In genomic region chr4:147963623-147964022, GRCm38 (mm10) we compare ENCODE assay signal across 36 mouse cellular contexts. TPM values are rescaled to one million over a fixed set of nuclear protein-coding genes. Genes with fewer than 3 reads are reported as not detected.
DNase-seq lines count a peak whose midpoint lies in the region; ATAC-seq and TF ChIP-seq lines count a peak whose summit lies in the region.
"Had no signal": no experiment of that assay in that cellular context is flagged by ENCODE, and none has a peak within 500 bp of the region (broad histone marks: within the 10 kb centered on the region; RNA-seq: fewer than 3 reads in every experiment).

No protein-coding gene starts in this region.

- no peak for TF ChIP-seq CTCF in heart, adult 2 months (IDR thresholded peaks at IDR 0.05)
- TF ChIP-seq CTCF in heart, postnatal 0 days (IDR thresholded peaks at IDR 0.05; ENCODE audit: low read depth), result no peak

- no peaks in the 10 kb centered on the region for H3K36me3 ChIP-seq in heart, adult 2 months (ENCODE audit: control insufficient read depth, insufficient read depth, low read length)
- H3K36me3 ChIP-seq in heart, embryonic 12.5 days, result no peaks in the 10 kb centered on the region
- H3K36me3 ChIP-seq in heart, postnatal 0 days (replicated peaks; ENCODE audit: control insufficient read depth, insufficient read depth, low read length), result no peaks in the 10 kb centered on the region
- H3K36me3 ChIP-seq in forebrain, embryonic 13.5 days (ENCODE audit: poor library complexity, severe bottlenecking), result no peaks in the 10 kb centered on the region
- H3K36me3 ChIP-seq in midbrain, embryonic 11.5 days (ENCODE audit: control insufficient read depth, insufficient read depth, low read length), result no peaks in the 10 kb centered on the region
- H3K36me3 ChIP-seq: embryonic facial prominence, embryonic 13.5 days; forebrain, embryonic 10.5 days; liver, embryonic 13.5 days; midbrain, embryonic 13.5 days had no signal

- H3K9me3 ChIP-seq in heart, embryonic 12.5 days (replicated peaks), result no peaks in the 10 kb centered on the region
- no peaks in the 10 kb centered on the region for H3K9me3 ChIP-seq in heart, postnatal 0 days (replicated peaks; ENCODE audit: control insufficient read depth, low read length)
- no peaks in the 10 kb centered on the region for H3K9me3 ChIP-seq in forebrain, embryonic 13.5 days (replicated peaks)
- no peaks in the 10 kb centered on the region for H3K9me3 ChIP-seq in midbrain, embryonic 11.5 days (ENCODE audit: control insufficient read depth, low read length)
- H3K9me3 ChIP-seq: embryonic facial prominence, embryonic 13.5 days; forebrain, embryonic 10.5 days; liver, embryonic 13.5 days; megakaryocyte, embryonic 14.5 days; midbrain, embryonic 13.5 days had no signal

- no peaks in the 10 kb centered on the region for H3K79me2 ChIP-seq in heart, adult 2 months (replicated peaks; ENCODE audit: control insufficient read depth, insufficient read depth, low read length)

- peak; percentile 66 for ATAC-seq in heart, embryonic 12.5 days (ENCODE audit: insufficient number of reproducible peaks, low FRiP score)
- peak; percentile 64 for ATAC-seq in heart, postnatal 0 days (ENCODE audit: insufficient read depth, low read depth)
- ATAC-seq in forebrain, embryonic 13.5 days, result no peak
- ATAC-seq in midbrain, embryonic 11.5 days (ENCODE audit: low FRiP score), result no peak
- ATAC-seq: forebrain, embryonic 16.5 days; hindbrain, embryonic 16.5 days; lung, postnatal 0 days; midbrain, embryonic 13.5 days had no signal

- peak; percentile 80 for TF ChIP-seq EP300 in heart, adult 2 months (IDR thresholded peaks at IDR 0.05; ENCODE audit: insufficient read depth, low read depth, low read length)
- TF ChIP-seq EP300 in heart, postnatal 0 days (IDR thresholded peaks at IDR 0.05; ENCODE audit: low read depth), result peak; percentile 64; the same call in 1 of the 2 replicates

- H3K27ac ChIP-seq in heart, adult 2 months, result peak overlapping the region; percentile 76
- H3K27ac ChIP-seq in heart, embryonic 12.5 days (ENCODE audit: poor library complexity, severe bottlenecking), result peak overlapping the region; percentile 88
- H3K27ac ChIP-seq in heart, postnatal 0 days (ENCODE audit: low read depth), result peak overlapping the region; percentile 90
- no peak overlapping the region for H3K27ac ChIP-seq in forebrain, embryonic 13.5 days
- no peak overlapping the region for H3K27ac ChIP-seq in midbrain, embryonic 11.5 days (ENCODE audit: low read depth, low read length)
- H3K27ac ChIP-seq: embryonic facial prominence, embryonic 13.5 days; forebrain, embryonic 10.5 days; liver, embryonic 13.5 days; midbrain, embryonic 13.5 days had no signal

- H3K4me1 ChIP-seq in heart, adult 2 months (ENCODE audit: control insufficient read depth, insufficient read depth, low read length), result peaks cover 4% of the 10 kb centered on the region
- peaks cover 54% of the 10 kb centered on the region for H3K4me1 ChIP-seq in heart, embryonic 12.5 days (replicated peaks)
- H3K4me1 ChIP-seq in heart, postnatal 0 days (ENCODE audit: control insufficient read depth, insufficient read depth), result peaks cover 29% of the 10 kb centered on the region; the same call in 1 of the 2 replicates
- no peaks in the 10 kb centered on the region for H3K4me1 ChIP-seq in forebrain, embryonic 13.5 days
- no peaks in the 10 kb centered on the region for H3K4me1 ChIP-seq in midbrain, embryonic 11.5 days (ENCODE audit: control insufficient read depth, insufficient read depth, low read length)
- H3K4me1 ChIP-seq: embryonic facial prominence, embryonic 13.5 days; liver, embryonic 13.5 days; midbrain, embryonic 13.5 days had no signal

- H3K27me3 ChIP-seq in heart, adult 2 months (ENCODE audit: control insufficient read depth, insufficient read depth, low read length), result no peaks in the 10 kb centered on the region
- peaks cover 23% of the 10 kb centered on the region for H3K27me3 ChIP-seq in heart, embryonic 12.5 days (replicated peaks)
- no peaks in the 10 kb centered on the region for H3K27me3 ChIP-seq in heart, postnatal 0 days (ENCODE audit: control insufficient read depth, insufficient read depth, low read length)
- H3K27me3 ChIP-seq in forebrain, embryonic 13.5 days, result no peaks in the 10 kb centered on the region
- no peaks in the 10 kb centered on the region for H3K27me3 ChIP-seq in midbrain, embryonic 11.5 days (ENCODE audit: control insufficient read depth, insufficient read depth, low read length)
- H3K27me3 ChIP-seq: embryonic facial prominence, embryonic 13.5 days; liver, embryonic 13.5 days; midbrain, embryonic 13.5 days had no signal

- H3K4me3 ChIP-seq in heart, adult 2 months, result no peak overlapping the region
- H3K4me3 ChIP-seq in heart, embryonic 12.5 days, result no peak overlapping the region
- H3K4me3 ChIP-seq in heart, postnatal 0 days (ENCODE audit: low read depth, low read length), result no peak overlapping the region
- no peak overlapping the region for H3K4me3 ChIP-seq in forebrain, embryonic 13.5 days
- no peak overlapping the region for H3K4me3 ChIP-seq in midbrain, embryonic 11.5 days (ENCODE audit: low read depth, low read length)
- H3K4me3 ChIP-seq: embryonic facial prominence, embryonic 13.5 days; forebrain, embryonic 10.5 days; liver, embryonic 13.5 days; megakaryocyte, embryonic 14.5 days; midbrain, embryonic 13.5 days had no signal

- H3K4me2 ChIP-seq in heart, embryonic 12.5 days, result peak overlapping the region; percentile 40
- no peak overlapping the region for H3K4me2 ChIP-seq in heart, postnatal 0 days (ENCODE audit: low read depth, low read length)
- no peak overlapping the region for H3K4me2 ChIP-seq in forebrain, embryonic 13.5 days
- no peak overlapping the region for H3K4me2 ChIP-seq in midbrain, embryonic 11.5 days
- H3K4me2 ChIP-seq: embryonic facial prominence, embryonic 13.5 days; liver, embryonic 13.5 days; midbrain, embryonic 13.5 days had no signal

- WGBS in heart, adult 2 months, result 69% methylated on average over 15 of the region's 15 CpGs
- 63% methylated on average over 15 of the region's 15 CpGs for WGBS in heart, embryonic 12.5 days
- WGBS in heart, postnatal 0 days, result 45% methylated on average over 15 of the region's 15 CpGs
- 90% methylated on average over 15 of the region's 15 CpGs for WGBS in forebrain, embryonic 13.5 days
- 91% methylated on average over 15 of the region's 15 CpGs for WGBS in midbrain, embryonic 11.5 days

- peak overlapping the region; percentile 39; the same call in 1 of the 2 replicates for H3K9ac ChIP-seq in heart, adult 2 months (ENCODE audit: low read depth, low read length)
- no peak overlapping the region for H3K9ac ChIP-seq in heart, embryonic 12.5 days
- H3K9ac ChIP-seq in heart, postnatal 0 days (replicated peaks; ENCODE audit: low read depth, low read length), result no peak overlapping the region
- no peak overlapping the region for H3K9ac ChIP-seq in forebrain, embryonic 13.5 days
- H3K9ac ChIP-seq in midbrain, embryonic 11.5 days (ENCODE audit: low read length), result no peak overlapping the region
- H3K9ac ChIP-seq: embryonic facial prominence, embryonic 13.5 days; liver, embryonic 13.5 days; midbrain, embryonic 13.5 days had no signal

- intact Hi-C loops in heart, adult 2 months (cut with DNase I), result loop anchor here (2.0 kb wide), 1 partner anchor 21 kb away; the partner anchor contains the start of gene Nppb

- peak; percentile 38; the same call in 1 of the 2 replicates for TF ChIP-seq POLR2A in heart, adult 2 months (IDR thresholded peaks at IDR 0.05; ENCODE audit: insufficient read depth, low read depth, low read length)

- DNase-seq in heart, adult 18-20 months, result peak; percentile 65 to 76
- DNase-seq in heart, adult 2 months, result peak; percentile 56 to 78
- peak; percentile 68 for DNase-seq in heart, postnatal 0 days (ENCODE audit: low spot score)
- DNase-seq in right cerebral cortex, postnatal 10 days (ENCODE audit: low spot score in 2 of 2), result no peak
- DNase-seq in midbrain, embryonic 11.5 days (ENCODE audit: low spot score, missing footprints), result no peak
- DNase-seq: adrenal gland, postnatal 25 days; B cell, adult 2 months; cerebellum, adult 11-12 months; cerebellum, postnatal 10 days; gastrocnemius, postnatal 10 days; kidney, adult 18-20 months; kidney, postnatal 36 days; layer of hippocampus, postnatal 36 days; left cerebral cortex, postnatal 4 days; liver, embryonic 13.5 days; lung, adult 18-20 months; lung, postnatal 4 days; right cerebral cortex, postnatal 14 days; thymus, adult 2 months; thymus, postnatal 4 days had no signal

RNA-seq across cellular contexts. Expression of gene Nppb, which starts 22.0 kb away (rescaled TPM):
- 100 to 1,000 TPM; 170 to 310 TPM for total RNA-seq in heart, adult 18-20 months (2021)
- total RNA-seq in heart, adult 2 months (2021), result 100 to 1,000 TPM; 117 to 262 TPM
- polyA plus RNA-seq in heart, adult 2 months (2012; rRNA removed), result 204 and 212 TPM in 2 replicates
- 276 and 282 TPM in 2 replicates for polyA plus RNA-seq in heart, embryonic 12.5 days (2016; fragmentation: Nextera tagmentation; extraction: Ambion mirVana)
- 831 and 1,183 TPM in 2 replicates for total RNA-seq in heart, postnatal 0 days (2014; rRNA removed; ENCODE audit: low replicate concordance)
- polyA plus RNA-seq in heart, postnatal 0 days (2015; fragmentation: Nextera tagmentation; extraction: Ambion mirVana), result 188 and 473 TPM in 2 replicates
- polyA plus RNA-seq in forebrain, embryonic 13.5 days (2015; fragmentation: Nextera tagmentation; extraction: Ambion mirVana), result not detected in 2 replicates
- 0.23 and 0.29 TPM in 2 replicates for polyA plus RNA-seq in midbrain, embryonic 11.5 days (2014; fragmentation: Nextera tagmentation; extraction: Ambion mirVana)
- total RNA-seq: adrenal gland, postnatal 25 days; common myeloid progenitor, adult 5-6 weeks; gastrocnemius, postnatal 10 days; layer of hippocampus, adult 8-10 months; layer of hippocampus, postnatal 36 days; left cerebral cortex, postnatal 4 days; monocyte, adult 5-6 weeks had no signal
- polyA plus RNA-seq: forebrain, embryonic 10.5 days; forebrain, embryonic 16.5 days; gonadal fat pad, adult 2 months; intestine, embryonic 14.5 days; liver, embryonic 13.5 days; lung, postnatal 0 days; midbrain, embryonic 13.5 days; small intestine, adult 2 months had no signal

RNA-seq across cellular contexts. Expression of gene 2510039O18Rik, which starts 22.9 kb away (rescaled TPM):
- total RNA-seq in heart, adult 18-20 months (2021), result 10 to 100 TPM; 38.1 to 43.1 TPM
- 10 to 100 TPM; 38.9 to 41.9 TPM for total RNA-seq in heart, adult 2 months (2021)
- 41.2 and 42.3 TPM in 2 replicates for polyA plus RNA-seq in heart, adult 2 months (2012; rRNA removed)
- 24.6 and 24.9 TPM in 2 replicates for polyA plus RNA-seq in heart, embryonic 12.5 days (2016; fragmentation: Nextera tagmentation; extraction: Ambion mirVana)
- total RNA-seq in heart, postnatal 0 days (2014; rRNA removed; ENCODE audit: low replicate concordance), result 76.2 and 82.2 TPM in 2 replicates
- 8.9 and 10.4 TPM in 2 replicates for polyA plus RNA-seq in heart, postnatal 0 days (2015; fragmentation: Nextera tagmentation; extraction: Ambion mirVana)
- polyA plus RNA-seq in forebrain, embryonic 13.5 days (2015; fragmentation: Nextera tagmentation; extraction: Ambion mirVana), result 9.0 and 10.2 TPM in 2 replicates
- 14.3 and 15.3 TPM in 2 replicates for polyA plus RNA-seq in midbrain, embryonic 11.5 days (2014; fragmentation: Nextera tagmentation; extraction: Ambion mirVana)

RNA-seq across cellular contexts. Expression of gene Plod1, which starts 27.1 kb away (rescaled TPM):
- 10 to 100 TPM; 61.0 to 65.3 TPM for total RNA-seq in heart, adult 18-20 months (2021)
- 10 to 100 TPM; 62.4 to 65.8 TPM for total RNA-seq in heart, adult 2 months (2021)
- polyA plus RNA-seq in heart, adult 2 months (2012; rRNA removed), result 88.6 and 123 TPM in 2 replicates
- 46.9 and 49.6 TPM in 2 replicates for polyA plus RNA-seq in heart, embryonic 12.5 days (2016; fragmentation: Nextera tagmentation; extraction: Ambion mirVana)
- 84.0 and 107 TPM in 2 replicates for total RNA-seq in heart, postnatal 0 days (2014; rRNA removed; ENCODE audit: low replicate concordance)
- polyA plus RNA-seq in heart, postnatal 0 days (2015; fragmentation: Nextera tagmentation; extraction: Ambion mirVana), result 48.9 and 55.6 TPM in 2 replicates
- polyA plus RNA-seq in forebrain, embryonic 13.5 days (2015; fragmentation: Nextera tagmentation; extraction: Ambion mirVana), result 14.0 and 15.0 TPM in 2 replicates
- polyA plus RNA-seq in midbrain, embryonic 11.5 days (2014; fragmentation: Nextera tagmentation; extraction: Ambion mirVana), result 24.2 and 25.8 TPM in 2 replicates

RNA-seq across cellular contexts. Expression of gene Nppa, which starts 36.9 kb away (rescaled TPM):
- total RNA-seq in heart, adult 18-20 months (2021), result 1,000 to 10,000 TPM; 1,365 to 1,908 TPM
- 1,000 to 10,000 TPM; 1,237 to 1,820 TPM for total RNA-seq in heart, adult 2 months (2021)
- polyA plus RNA-seq in heart, adult 2 months (2012; rRNA removed), result 4,085 and 4,474 TPM in 2 replicates
- polyA plus RNA-seq in heart, embryonic 12.5 days (2016; fragmentation: Nextera tagmentation; extraction: Ambion mirVana), result 5,688 and 5,948 TPM in 2 replicates
- 2,556 and 3,370 TPM in 2 replicates for total RNA-seq in heart, postnatal 0 days (2014; rRNA removed; ENCODE audit: low replicate concordance)
- polyA plus RNA-seq in heart, postnatal 0 days (2015; fragmentation: Nextera tagmentation; extraction: Ambion mirVana), result 9,636 and 10,119 TPM in 2 replicates
- polyA plus RNA-seq in forebrain, embryonic 13.5 days (2015; fragmentation: Nextera tagmentation; extraction: Ambion mirVana), result 0.79 and 2.4 TPM in 2 replicates
- polyA plus RNA-seq in midbrain, embryonic 11.5 days (2014; fragmentation: Nextera tagmentation; extraction: Ambion mirVana), result 0.51 and 0.68 TPM in 2 replicates
- total RNA-seq: adrenal gland, postnatal 25 days; common myeloid progenitor, adult 5-6 weeks; gastrocnemius, postnatal 10 days; layer of hippocampus, postnatal 36 days; monocyte, adult 5-6 weeks had no signal
- polyA plus RNA-seq: forebrain, embryonic 16.5 days; gonadal fat pad, adult 2 months; hindbrain, embryonic 11.5 days; small intestine, adult 2 months had no signal

RNA-seq across cellular contexts. Expression of gene Mfn2, which starts 59.1 kb away (rescaled TPM):
- total RNA-seq in heart, adult 18-20 months (2021), result 100 to 1,000 TPM; 623 to 655 TPM
- total RNA-seq in heart, adult 2 months (2021), result 100 to 1,000 TPM; 626 to 697 TPM
- 395 and 619 TPM in 2 replicates for polyA plus RNA-seq in heart, adult 2 months (2012; rRNA removed)
- 121 and 123 TPM in 2 replicates for polyA plus RNA-seq in heart, embryonic 12.5 days (2016; fragmentation: Nextera tagmentation; extraction: Ambion mirVana)
- 251 and 256 TPM in 2 replicates for total RNA-seq in heart, postnatal 0 days (2014; rRNA removed; ENCODE audit: low replicate concordance)
- 188 and 230 TPM in 2 replicates for polyA plus RNA-seq in heart, postnatal 0 days (2015; fragmentation: Nextera tagmentation; extraction: Ambion mirVana)
- polyA plus RNA-seq in forebrain, embryonic 13.5 days (2015; fragmentation: Nextera tagmentation; extraction: Ambion mirVana), result 52.4 and 61.8 TPM in 2 replicates
- 36.8 and 42.4 TPM in 2 replicates for polyA plus RNA-seq in midbrain, embryonic 11.5 days (2014; fragmentation: Nextera tagmentation; extraction: Ambion mirVana)

Comparison
In these comparisons a context has a peak if more than half of its experiments do, and no peak if none do; other contexts are left out.
1. DNase-seq: peak in heart, adult 18-20 months (2 of 2), heart, adult 2 months (2 of 2) and heart, postnatal 0 days (single experiment); none in right cerebral cortex, postnatal 10 days (0 of 2) and midbrain, embryonic 11.5 days (single experiment).
2. H3K27ac ChIP-seq: peak in heart, adult 2 months (single experiment), heart, embryonic 12.5 days (single experiment) and heart, postnatal 0 days (single experiment); none in forebrain, embryonic 13.5 days (single experiment) and midbrain, embryonic 11.5 days (single experiment).
3. ATAC-seq: peak in heart, embryonic 12.5 days (single experiment) and heart, postnatal 0 days (single experiment); none in forebrain, embryonic 13.5 days (single experiment) and midbrain, embryonic 11.5 days (single experiment).
4. RNA of gene Nppb, which starts 22.0 kb away (polyA plus RNA-seq): 188 to 473 TPM in heart, postnatal 0 days, 276 to 282 TPM in heart, embryonic 12.5 days and 204 to 212 TPM in heart, adult 2 months; 0.23 to 0.29 TPM in midbrain, embryonic 11.5 days and not detected in forebrain, embryonic 13.5 days; every median in the first group is over 100 times any median in the second.